Mouse (Mus musculus) frontal cortex, adult 2 months (tissue): ENCODE measurements around the gene Fsd1l. TPM values are rescaled to one million over a fixed set of nuclear protein-coding genes. Genes with fewer than 3 reads are reported as not detected.
A peak's percentile ranks its signal among the peaks of the same experiment; 100 is the strongest.

Experiments
- DNase-seq, 2 experiments: peaks; one replicate each; pipeline ENCODE4 v3.0.0; 2022; ENCODE audit warnings: low spot score in 1 of 2; ENCODE audit errors: extremely low spot score in 1 of 2
- polyA plus RNA-seq: library from polyadenylated mRNA; depleted of rRNA; stranded (reverse); fragments of >200 nt; gene quantifications from 2 replicates; pipeline ENCODE4 v1.2.3, GENCODE M21; 2012; rRNA removed

Fsd1l gene
- polyA plus RNA-seq, 1 experiment = 12.9 TPM

GRCm38 (mm10) chr4:53728121-53728520, 96.8 kb downstream of the Fsd1l start:
- no peak for DNase-seq

GRCm38 (mm10) chr4:53738956-53739616, 107.8 kb downstream of the Fsd1l start:
- peak; percentile 46 to 85 for DNase-seq

DNA sequence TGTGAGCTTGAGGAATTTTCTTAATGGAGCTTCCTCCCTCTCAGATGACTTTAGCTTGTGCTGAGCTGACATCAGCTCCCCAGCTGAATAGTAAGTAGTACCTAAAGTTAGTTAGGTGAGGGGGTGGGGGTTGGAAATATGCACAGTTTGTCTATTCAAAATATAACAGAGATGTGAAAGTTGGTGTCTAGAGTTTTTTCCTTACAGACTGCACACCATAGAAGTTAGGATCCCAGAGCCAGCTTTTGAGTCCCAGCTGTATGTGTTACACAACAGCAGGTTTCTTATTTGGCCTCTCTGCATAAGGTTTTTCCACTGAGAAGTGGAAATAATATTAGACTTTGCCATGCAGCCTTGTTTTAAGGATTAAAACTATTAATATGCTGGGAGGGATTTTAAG, 118.6 kb downstream of the Fsd1l start:
- DNase-seq = peak; percentile 15 to 60

DNA sequence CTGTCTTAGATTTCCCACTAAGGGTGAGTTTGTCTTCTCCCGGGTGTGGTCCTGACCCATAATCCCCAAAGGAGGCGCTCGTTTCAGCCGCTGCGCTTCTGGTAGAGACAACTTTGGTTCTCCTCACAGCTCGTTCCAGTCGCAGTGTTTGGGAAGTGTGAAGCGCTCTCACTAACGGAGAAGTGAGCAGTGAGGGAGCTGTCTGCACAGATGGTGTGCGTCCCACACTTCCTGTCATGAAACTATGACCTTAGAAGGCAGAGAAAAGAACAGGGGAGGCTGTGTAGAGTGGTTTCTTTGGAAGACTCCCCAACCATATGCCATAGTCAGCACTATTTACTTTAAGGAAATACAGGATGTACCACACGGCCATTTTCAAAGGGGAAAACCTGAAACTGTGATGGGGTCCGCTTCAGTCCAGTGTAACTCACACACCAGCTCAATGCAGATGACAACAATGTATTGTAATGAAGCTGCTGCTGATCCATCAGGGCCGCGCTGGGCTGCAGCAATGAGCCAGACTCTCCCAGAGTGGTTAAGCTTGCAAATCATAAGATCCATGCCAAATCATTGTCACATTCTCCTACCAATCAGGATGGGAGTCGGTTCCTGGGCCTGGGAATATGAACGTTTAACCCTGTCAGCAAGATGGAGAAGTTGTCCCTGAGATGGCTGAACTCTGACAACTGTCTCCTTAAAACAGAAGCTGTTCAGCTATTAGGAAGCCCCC, 119.3 kb downstream of the Fsd1l start:
- peak; percentile 56 to 78 for DNase-seq

Other genes with a start within 250 kb of the Fsd1l start
- gene Slc44a1, start 191.1 kb upstream of the Fsd1l start, polyA plus RNA-seq = 50.3 and 51.1 TPM in 2 replicates
- 20.7 and 20.9 TPM in 2 replicates for gene Fktn, start 82.5 kb downstream of the Fsd1l start, polyA plus RNA-seq
- 0.15 and 0.24 TPM in 2 replicates for gene Tal2, start 148.2 kb downstream of the Fsd1l start, polyA plus RNA-seq
- gene Tmem38b, start 194.6 kb downstream of the Fsd1l start, polyA plus RNA-seq = 7.0 and 8.6 TPM in 2 replicates